Mouse (Mus musculus) stomach, embryonic 14.5 days (tissue): Measurements from ENCODE around the gene Gm20422. TPM values are rescaled to one million over a fixed set of nuclear protein-coding genes. Genes with fewer than 3 reads are reported as not detected.

Source experiments
- ATAC-seq: fragments of 200-750 bp; cut with Nextera tagmentation; 2 replicates; pipeline ENCODE4 v1.8.0; 2017; ENCODE audit warnings: low read depth, moderate TSS enrichment; ENCODE audit not compliant: insufficient number of reproducible peaks, insufficient read depth, low FRiP score
- H3K27ac ChIP-seq: fragments of 300-500 bp; sonication (generic); 2 replicates; pipeline ENCODE4 v1.5.1; 2014; ENCODE audit warnings: mild to moderate bottlenecking, low read length, moderate library complexity, mixed read lengths
- H3K27me3 ChIP-seq: fragments of 300-500 bp; sonication (generic); 2 replicates; pipeline ENCODE4 v1.6.1; 2014; ENCODE audit warnings: low read length, control low read depth, mixed read lengths; ENCODE audit not compliant: control insufficient read depth, insufficient read depth
- H3K36me3 ChIP-seq: fragments of 300-500 bp; sonication (generic); 2 replicates; pipeline ENCODE4 v1.6.1; 2014; ENCODE audit warnings: mild to moderate bottlenecking, control low read depth, low read length, moderate library complexity, mixed read lengths; ENCODE audit not compliant: control insufficient read depth, insufficient read depth
- H3K4me1 ChIP-seq: fragments of 300-500 bp; sonication (generic); 2 replicates; pipeline ENCODE4 v1.6.1; 2014; ENCODE audit warnings: low read length, control low read depth, mixed read lengths; ENCODE audit not compliant: control insufficient read depth, insufficient read depth
- H3K4me2 ChIP-seq: fragments of 300-500 bp; sonication (generic); replicated peaks from 2 replicates; pipeline ENCODE4 v1.6.1; 2014; ENCODE audit warnings: low read depth, low read length, control low read depth
- H3K4me3 ChIP-seq: fragments of 300-500 bp; sonication (generic); 2 replicates; pipeline ENCODE4 v1.5.1; 2014; ENCODE audit warnings: low read depth, low read length, control low read depth
- H3K9ac ChIP-seq: fragments of 300-500 bp; sonication (generic); replicated peaks from 2 replicates; pipeline ENCODE4 v1.6.1; 2014; ENCODE audit warnings: low read depth, mild to moderate bottlenecking, control low read depth, low read length, moderate library complexity, mixed read lengths
- H3K9me3 ChIP-seq: fragments of 300-500 bp; sonication (generic); 2 replicates; pipeline ENCODE4 v1.6.1; 2016; ENCODE audit warnings: low read depth, low read length, control low read depth; ENCODE audit not compliant: control insufficient read depth
- WGBS: fragments of 180-500 bp; shearing (Covaris S2); extraction: QIAGEN DNeasy Blood & Tissue Kit; methylation state at CpG from one replicate; pipeline ENCODE4 v1.1.7; 2014; 5-methylcytosine and 5-hydroxymethylcytosine counted together
- polyA plus RNA-seq: library from polyadenylated mRNA; unstranded; fragments of >200 nt; fragmentation: Nextera tagmentation; extraction: Ambion mirVana; gene quantifications from 2 replicates; pipeline ENCODE4 v1.2.1, GENCODE M21; 2014

Gm20422 gene
- polyA plus RNA-seq, 1 experiment from 2014 or later, result 0.90 TPM

- Histone ChIP-seq H3K4me1 (no peaks in the 10 kb centered on the region), H3K9ac (peak within 1 kb of the TSS; percentile 51), H3K27me3 (no peaks in the 10 kb centered on the region), H3K9me3 (no peaks in the 10 kb centered on the region), H3K36me3 (peaks cover 51% of the 10 kb centered on the region), H3K27ac (0 out of 2 replicates have a peak within 1 kb of the TSS, but pooled peaks have one; percentile 30), H3K4me3 (peak within 1 kb of the TSS; percentile 54), H3K4me2 (peak within 1 kb of the TSS; percentile 91)
- 7% methylated on average over 26 of the region's 28 CpGs for WGBS
- ATAC-seq, result peak; percentile 84
Measured at GRCm38 (mm10) chr8:69808094-69808863, 33.6 kb upstream of the Gm20422 start, which contains the start of gene Gmip. Gene Gmip, plus strand, starts transcription at chr8:69808679.

- WGBS, result 92% methylated on average over 5 of the region's 5 CpGs
Measured at GRCm38 (mm10) chr8:69807236-69807635, 32.5 kb upstream of the Gm20422 start.

GRCm38 (mm10) chr8:69805491-69805890 is 30.8 kb upstream of the Gm20422 start:
- Histone ChIP-seq H3K36me3 (peaks cover 70% of the 10 kb centered on the region), H3K27ac (no peak overlapping the region), H3K9me3 (no peaks in the 10 kb centered on the region), H3K4me2 (no peak overlapping the region), H3K4me1 (no peaks in the 10 kb centered on the region), H3K9ac (no peak overlapping the region), H3K27me3 (no peaks in the 10 kb centered on the region), H3K4me3 (no peak overlapping the region)
- no peak for ATAC-seq
- 91% methylated on average over 9 of the region's 9 CpGs for WGBS

More at GRCm38 (mm10) chr8:69807236-69807635, 32.5 kb upstream of the Gm20422 start:
- no peak overlapping the region for H3K4me3 ChIP-seq
- H3K9me3 ChIP-seq, result no peaks in the 10 kb centered on the region
- ATAC-seq, result no peak
- no peaks in the 10 kb centered on the region for H3K27me3 ChIP-seq
- H3K4me2 ChIP-seq, result no peak overlapping the region
- H3K36me3 ChIP-seq, result peaks cover 60% of the 10 kb centered on the region
- no peaks in the 10 kb centered on the region for H3K4me1 ChIP-seq
- no peak overlapping the region for H3K9ac ChIP-seq
- H3K27ac ChIP-seq, result no peak overlapping the region

- Histone ChIP-seq H3K9ac (no peak overlapping the region), H3K27me3 (no peaks in the 10 kb centered on the region), H3K9me3 (no peaks in the 10 kb centered on the region), H3K36me3 (peaks cover 74% of the 10 kb centered on the region), H3K4me2 (no peak overlapping the region), H3K4me1 (no peaks in the 10 kb centered on the region), H3K4me3 (no peak overlapping the region), H3K27ac (no peak overlapping the region)
- ATAC-seq, result no peak
- 91% methylated on average over 10 of the region's 10 CpGs for WGBS
Measured at GRCm38 (mm10) chr8:69805086-69805485, 30.4 kb upstream of the Gm20422 start.

- Histone ChIP-seq H3K27ac (no peak overlapping the region), H3K4me2 (no peak overlapping the region), H3K27me3 (no peaks in the 10 kb centered on the region), H3K4me1 (no peaks in the 10 kb centered on the region), H3K9ac (no peak overlapping the region), H3K36me3 (peaks cover 80% of the 10 kb centered on the region), H3K9me3 (no peaks in the 10 kb centered on the region), H3K4me3 (no peak overlapping the region)
- ATAC-seq, result no peak
- WGBS, result 91% methylated on average over 6 of the region's 6 CpGs
Measured at GRCm38 (mm10) chr8:69804537-69804936, 29.9 kb upstream of the Gm20422 start.

GRCm38 (mm10) chr8:69803366-69803765 is 28.7 kb upstream of the Gm20422 start:
- no peak overlapping the region for H3K4me2 ChIP-seq
- WGBS, result 96% methylated on average over 7 of the region's 7 CpGs

GRCm38 (mm10) chr8:69802216-69802615 is 27.5 kb upstream of the Gm20422 start:
- H3K27me3 ChIP-seq, result no peaks in the 10 kb centered on the region
- H3K4me2 ChIP-seq, result no peak overlapping the region
- H3K36me3 ChIP-seq, result peaks cover 93% of the 10 kb centered on the region
- H3K9me3 ChIP-seq, result no peaks in the 10 kb centered on the region
- H3K4me3 ChIP-seq, result no peak overlapping the region
- ATAC-seq, result no peak
- no peak overlapping the region for H3K27ac ChIP-seq
- no peak overlapping the region for H3K9ac ChIP-seq
- no peaks in the 10 kb centered on the region for H3K4me1 ChIP-seq

More at GRCm38 (mm10) chr8:69803366-69803765, 28.7 kb upstream of the Gm20422 start:
- Histone ChIP-seq H3K9me3 (no peaks in the 10 kb centered on the region), H3K4me1 (no peaks in the 10 kb centered on the region), H3K36me3 (peaks cover 91% of the 10 kb centered on the region), H3K4me3 (no peak overlapping the region), H3K27me3 (no peaks in the 10 kb centered on the region), H3K9ac (no peak overlapping the region), H3K27ac (no peak overlapping the region)
- no peak for ATAC-seq

GRCm38 (mm10) chr8:69801796-69802195 is 27.1 kb upstream of the Gm20422 start:
- WGBS, result 95% methylated on average over 4 of the region's 4 CpGs
- ATAC-seq, result no peak
- H3K4me3 ChIP-seq, result no peak overlapping the region

More at GRCm38 (mm10) chr8:69801796-69802195, 27.1 kb upstream of the Gm20422 start:
- Histone ChIP-seq H3K27me3 (no peaks in the 10 kb centered on the region), H3K27ac (no peak overlapping the region), H3K4me1 (no peaks in the 10 kb centered on the region), H3K9me3 (no peaks in the 10 kb centered on the region), H3K36me3 (peaks cover 93% of the 10 kb centered on the region), H3K4me2 (no peak overlapping the region), H3K9ac (no peak overlapping the region)
